Mouse (Mus musculus) adrenal gland, postnatal 4 days (tissue): ENCODE data around the gene Atg2b. TPM values are rescaled to one million over a fixed set of nuclear protein-coding genes. Genes with fewer than 3 reads are reported as not detected.
A peak's percentile ranks its signal among the peaks of the same experiment; 100 is the strongest.

Source experiments
- DNase-seq, 2 experiments: peaks; one replicate each; pipeline ENCODE4 v3.0.0; 2021 to 2022; ENCODE audit warnings: low spot score in 2 of 2, mixed read lengths in 2 of 2
- long read RNA-seq, 2 experiments: library from polyadenylated mRNA; stranded (forward); transcript quantifications; one replicate each; pipeline ENCODE4 v2.0.0; 2021
- total RNA-seq, 2 experiments: library from RNA; stranded (reverse); gene quantifications; 2 replicates each; pipeline ENCODE4 v1.2.3; 2021

Atg2b gene
- 10 to 100 TPM; 27.4 to 30.5 TPM for total RNA-seq
- long read RNA-seq, experiment 1, partial matches to known transcripts: 2 of 4 reads
- long read RNA-seq, experiment 1, other reads (novel, unspliced or antisense): 2 of 4 reads
- long read RNA-seq, experiment 2, partial matches to known transcripts: 5 of 10 reads
- long read RNA-seq, experiment 2, other reads (novel, unspliced or antisense): 5 of 10 reads

DNA sequence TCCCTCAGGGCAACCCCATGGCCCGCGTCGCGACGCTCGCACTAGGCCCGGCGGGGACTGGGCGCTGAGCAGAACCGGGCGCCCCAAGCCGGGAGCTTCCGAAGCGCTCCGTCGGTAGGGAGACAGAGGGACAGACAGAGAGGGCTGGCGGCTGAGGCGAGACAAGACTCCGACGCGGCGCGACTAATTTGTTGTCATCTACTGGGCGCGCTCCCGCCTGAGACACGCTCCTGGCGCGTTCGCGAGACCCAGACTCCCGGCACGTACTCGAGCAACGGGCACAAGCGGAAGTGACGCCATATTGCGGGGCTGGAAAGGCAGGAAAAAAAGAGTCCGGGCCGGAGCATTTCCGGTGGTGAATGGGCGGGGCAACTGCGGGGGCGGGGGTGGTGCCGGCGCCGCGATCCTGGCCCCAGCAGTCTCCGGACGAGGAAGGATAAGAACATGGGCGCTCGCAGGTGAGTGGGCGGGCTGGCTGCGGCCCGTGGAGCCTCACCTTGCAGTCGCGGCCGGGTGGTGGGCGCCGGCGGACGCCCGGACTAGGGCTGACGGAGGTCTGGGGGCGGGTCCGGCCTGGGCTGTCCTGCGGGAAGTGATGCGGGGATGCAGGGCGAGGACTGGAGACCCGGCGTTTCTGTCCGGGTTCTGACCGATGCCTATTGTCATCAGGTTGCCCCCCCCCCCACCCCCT, at the start of gene Atg2b:
Atg2b (minus strand) TSS at position 211 of the 691 bp plus-strand sequence.
- peak; percentile 84 to 93 for DNase-seq

DNA sequence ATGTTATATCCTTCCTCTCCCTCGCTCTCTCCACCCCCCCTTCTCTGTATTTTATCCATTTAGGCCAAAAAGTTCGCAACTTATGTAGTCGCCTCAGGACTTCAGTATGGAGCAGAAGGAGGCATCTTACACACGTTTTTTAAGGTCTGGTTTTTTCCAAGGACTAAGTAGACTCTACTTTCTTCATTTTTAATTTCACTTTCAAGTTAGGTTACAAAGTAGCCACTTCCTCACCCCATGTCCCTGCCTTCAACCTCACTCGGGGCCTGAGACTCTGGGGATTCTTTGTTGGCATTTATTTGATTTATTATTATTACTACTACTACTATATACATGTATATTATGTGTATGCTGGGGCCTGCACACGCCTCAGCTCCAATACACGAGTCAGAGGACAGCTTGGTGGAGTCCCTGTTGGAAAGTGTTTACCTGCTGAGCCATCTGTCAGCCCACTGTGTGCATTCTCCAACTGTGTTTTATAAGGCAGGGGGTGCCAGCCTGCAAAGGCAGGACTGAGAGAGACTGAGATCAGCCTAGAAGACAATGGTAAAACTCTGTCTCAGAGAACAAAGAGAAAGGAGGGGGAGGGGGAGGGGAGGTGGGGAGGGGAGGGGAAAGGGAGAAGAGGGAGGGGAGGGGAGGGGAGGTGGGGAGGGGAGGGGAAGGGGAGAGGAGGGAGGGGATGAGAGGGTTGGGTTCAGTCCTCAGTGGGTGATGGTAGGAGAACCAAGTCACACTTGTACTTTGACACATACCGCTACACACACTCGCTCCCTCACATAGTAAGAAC, 48.6 kb upstream of the Atg2b start:
- DNase-seq: no peak

- DNase-seq: no peak
Measured at GRCm38 (mm10) chr12:105730851-105731460, 45.9 kb upstream of the Atg2b start.

DNA sequence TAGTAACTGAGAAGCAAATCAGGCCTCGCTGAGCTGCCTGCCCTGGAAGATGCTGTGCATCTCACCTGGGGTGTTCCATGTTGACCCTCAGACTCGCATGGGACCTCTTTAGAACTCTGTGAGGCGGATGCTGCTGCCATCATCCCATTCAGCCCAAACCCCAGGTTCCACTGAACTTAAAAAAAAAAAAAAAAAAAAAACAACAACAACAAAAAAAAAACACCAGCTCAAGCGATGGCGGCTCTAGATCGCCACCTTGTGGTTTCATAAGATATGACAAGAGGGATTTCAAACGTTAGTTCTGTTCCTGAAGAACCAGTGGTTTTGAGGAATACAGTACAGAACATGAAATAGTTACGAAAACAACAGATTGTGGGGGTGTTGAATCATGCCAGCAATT, 43.0 kb upstream of the Atg2b start:
- DNase-seq: no peak

- no peak for DNase-seq
Measured at GRCm38 (mm10) chr12:105727268-105727667, 42.3 kb upstream of the Atg2b start.

DNA sequence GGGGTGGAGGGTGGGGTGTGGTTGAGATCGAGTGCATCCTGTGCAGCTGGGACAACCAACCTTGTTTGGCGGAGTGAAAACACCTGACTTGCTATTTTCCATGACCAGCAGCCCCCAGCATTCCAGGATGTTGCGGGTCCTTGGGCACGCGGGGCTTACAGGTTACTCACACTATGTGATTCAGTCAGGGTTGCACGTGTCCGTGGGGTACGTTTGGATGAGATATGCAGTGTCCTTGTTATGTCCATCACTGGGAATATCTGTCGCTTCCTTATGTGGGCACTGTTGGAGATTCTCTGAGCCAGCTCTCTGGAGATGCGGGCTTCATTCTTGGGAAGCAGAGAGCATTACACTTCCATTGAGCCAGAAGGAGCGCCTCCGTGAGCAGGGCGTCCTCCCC, 40.7 kb upstream of the Atg2b start:
- DNase-seq: no peak

- no peak for DNase-seq
Measured at GRCm38 (mm10) chr12:105724616-105725015, 39.6 kb upstream of the Atg2b start.

- no peak for DNase-seq
Measured at GRCm38 (mm10) chr12:105722657-105723056, 37.6 kb upstream of the Atg2b start.

DNA sequence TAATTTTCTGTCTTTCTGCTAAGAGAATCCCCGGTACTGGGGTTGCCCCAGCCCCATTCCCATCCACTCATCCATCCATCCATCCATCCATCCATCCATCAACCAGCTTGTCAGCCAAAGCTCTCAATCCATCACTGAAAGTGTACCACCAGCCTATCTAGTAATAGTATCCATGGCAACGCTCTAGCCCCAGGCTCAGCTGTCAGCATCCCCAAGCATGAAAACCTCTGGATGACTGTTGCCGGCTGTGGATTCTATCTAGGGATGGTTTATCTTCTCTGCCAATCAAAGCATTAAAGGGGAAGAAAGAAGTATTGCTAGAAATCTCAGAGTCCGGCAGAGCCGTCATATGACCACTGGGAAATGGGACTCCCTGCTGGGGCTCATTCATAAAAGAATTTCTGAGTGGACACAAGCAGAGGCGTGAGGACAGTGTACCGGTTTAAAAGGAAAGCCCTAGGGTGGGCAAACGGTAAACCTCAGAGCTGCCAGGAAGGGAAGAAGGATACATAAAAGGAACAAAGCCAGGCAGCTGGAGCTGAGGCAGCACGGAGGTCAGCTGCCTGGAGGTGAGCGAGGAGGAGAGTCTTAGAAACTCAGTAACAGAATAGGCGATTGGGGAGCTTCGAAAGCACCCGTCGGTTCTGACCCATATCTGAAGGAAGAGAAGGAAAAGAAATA, 36.6 kb upstream of the Atg2b start:
- DNase-seq: no peak

DNA sequence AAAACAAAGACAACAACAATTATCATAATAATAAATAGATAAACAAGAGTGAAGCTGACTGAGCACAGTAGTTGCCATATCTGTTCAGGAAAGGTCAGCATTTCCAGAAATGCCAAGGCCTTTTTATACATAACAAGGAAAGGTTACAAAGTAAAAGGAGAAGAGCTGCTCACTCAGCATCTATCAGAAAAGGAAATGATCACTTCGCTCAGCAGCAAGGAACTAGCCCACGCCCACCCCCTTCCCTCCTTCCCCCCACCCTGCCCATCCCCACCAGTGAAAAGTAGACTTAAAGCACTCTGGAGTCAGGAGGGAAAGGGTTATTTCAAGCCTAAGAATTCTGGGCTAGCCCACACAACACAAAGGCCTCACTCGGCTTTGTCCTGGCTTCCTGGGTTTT, 35.2 kb upstream of the Atg2b start:
- DNase-seq: no peak

DNA sequence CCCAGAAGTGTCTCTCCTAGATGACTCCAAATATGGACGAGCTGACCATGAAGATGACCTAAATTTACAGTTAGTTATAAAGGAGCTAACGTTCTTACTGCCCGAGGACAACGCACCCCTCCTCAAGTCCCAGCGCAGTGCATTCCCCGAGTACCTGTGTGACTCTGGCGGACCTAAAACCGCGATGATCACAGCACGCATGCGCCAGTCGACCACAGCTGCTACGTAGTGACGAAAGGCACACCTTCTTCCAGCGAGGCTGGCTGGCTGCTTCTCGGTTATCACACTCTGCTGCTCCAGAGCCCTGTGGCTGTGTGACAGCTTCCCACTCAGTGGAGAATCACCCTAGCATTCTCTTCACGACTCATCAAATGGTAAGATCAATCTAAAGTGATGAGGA, 33.6 kb upstream of the Atg2b start:
- no peak for DNase-seq

- DNase-seq: peak; percentile 56 to 71
Measured at GRCm38 (mm10) chr12:105705799-105706487, 20.9 kb upstream of the Atg2b start, which contains the start of gene Ak7. Gene Ak7, plus strand, starts transcription at chr12:105705976.

DNA sequence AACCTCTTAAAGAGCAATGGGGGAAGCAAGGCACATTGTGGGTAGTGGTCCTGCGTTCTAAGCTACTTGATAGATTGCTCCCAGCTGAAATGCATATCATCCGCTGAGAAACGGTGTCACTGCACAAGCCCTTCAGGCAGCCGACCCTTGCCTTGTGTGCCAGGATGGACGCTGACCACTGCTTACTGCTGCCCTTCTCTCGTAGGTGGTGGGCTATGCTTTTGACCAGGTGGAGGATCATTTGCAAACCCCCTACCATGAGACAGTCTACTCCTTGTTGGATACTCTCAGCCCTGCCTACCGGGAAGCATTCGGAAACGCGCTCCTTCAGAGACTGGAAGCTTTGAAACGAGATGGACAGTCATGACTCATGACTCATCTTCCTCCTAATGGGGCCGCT, 15.4 kb upstream of the Atg2b start:
- no peak for DNase-seq

DNA sequence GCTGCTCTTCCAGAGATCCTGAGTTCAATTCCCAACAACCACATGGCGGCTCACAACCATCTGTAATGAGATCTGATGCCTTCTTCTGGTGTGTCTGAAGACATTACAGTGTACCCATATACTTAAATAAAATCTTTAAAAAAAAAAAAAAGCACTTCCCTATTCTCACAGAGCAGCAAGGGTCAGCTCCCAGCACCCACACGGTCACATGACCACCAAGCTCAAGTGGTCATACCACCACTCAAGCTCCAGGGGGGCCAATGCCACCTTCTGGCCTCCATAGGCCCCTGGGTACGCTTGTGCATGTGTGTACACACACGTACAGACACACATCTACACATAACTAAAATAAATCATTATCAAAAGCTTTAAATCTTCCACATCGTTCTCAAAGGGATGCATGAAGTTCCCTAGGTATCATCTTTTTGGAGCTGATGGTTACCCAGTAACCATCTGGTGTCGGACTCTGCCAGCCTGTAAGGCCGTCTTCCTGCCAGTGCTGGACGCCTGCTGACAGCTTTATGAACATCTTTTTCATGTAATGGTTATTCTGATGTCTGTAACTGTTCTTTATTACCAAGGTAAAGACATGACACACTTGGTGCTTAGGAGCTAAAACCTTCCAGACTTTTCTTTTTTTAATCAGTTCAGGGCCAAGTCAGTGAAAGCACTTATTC, 12.2 kb upstream of the Atg2b start:
- no peak for DNase-seq

DNA sequence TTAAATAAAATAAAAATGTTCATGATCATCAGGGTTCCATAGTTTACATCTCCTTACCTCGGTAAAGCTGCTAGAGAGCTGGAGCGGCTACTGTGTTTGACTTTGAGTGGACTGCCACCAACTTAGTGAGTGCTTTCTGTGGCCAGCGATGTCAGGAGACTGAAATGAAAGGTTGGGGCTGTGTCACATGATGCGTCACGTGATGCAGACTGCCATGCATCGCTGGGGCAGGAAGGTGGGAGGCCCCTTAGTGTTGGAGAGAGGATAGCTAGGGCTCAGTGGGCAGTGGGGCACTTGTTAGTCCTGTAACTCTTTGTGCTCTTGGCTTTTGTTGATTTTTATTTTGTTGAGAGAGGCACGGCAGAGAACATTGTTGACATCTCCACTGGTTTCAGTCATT, 10.8 kb upstream of the Atg2b start:
- DNase-seq: no peak

DNA sequence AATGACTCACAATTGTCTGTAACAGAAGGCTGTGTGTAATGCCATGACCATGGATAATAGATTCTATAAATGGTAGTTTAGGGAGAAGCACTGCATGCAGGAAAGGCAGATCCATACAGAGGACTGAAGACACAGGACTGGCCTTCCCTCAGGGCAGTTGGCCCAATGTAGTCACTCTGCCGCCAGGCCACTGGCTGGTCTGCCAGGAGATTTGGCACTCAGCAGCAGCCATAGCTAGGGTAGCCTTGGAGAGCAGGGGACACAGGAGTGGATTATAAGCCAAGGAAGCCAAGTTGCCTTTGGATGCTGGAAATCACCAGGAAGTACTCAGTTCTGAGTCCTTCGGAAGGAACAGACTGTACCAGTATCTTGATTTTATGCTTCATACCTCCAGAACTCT, 9.0 kb upstream of the Atg2b start:
- no peak for DNase-seq

DNA sequence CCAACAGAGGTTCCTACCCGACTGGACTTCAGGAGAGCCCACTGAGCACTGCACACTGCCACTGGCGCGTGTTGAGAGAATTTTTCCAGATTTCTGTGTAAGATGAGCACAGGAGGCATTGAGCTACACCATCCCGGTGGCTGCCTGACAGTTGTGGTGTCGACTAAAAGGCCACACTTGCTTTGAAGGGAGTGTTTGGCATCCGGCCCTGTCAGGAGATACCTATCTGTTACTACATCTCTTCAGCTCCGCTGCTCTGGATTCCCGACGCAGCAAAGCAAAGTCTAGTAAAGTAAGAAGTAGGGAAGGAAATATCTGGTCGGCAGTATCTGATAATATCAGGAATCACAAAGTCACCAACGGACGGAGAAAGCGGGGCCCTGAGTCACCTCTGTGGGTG, 4.4 kb upstream of the Atg2b start:
- no peak for DNase-seq

- no peak for DNase-seq
Measured at GRCm38 (mm10) chr12:105688546-105688945, 3.5 kb upstream of the Atg2b start.

DNA sequence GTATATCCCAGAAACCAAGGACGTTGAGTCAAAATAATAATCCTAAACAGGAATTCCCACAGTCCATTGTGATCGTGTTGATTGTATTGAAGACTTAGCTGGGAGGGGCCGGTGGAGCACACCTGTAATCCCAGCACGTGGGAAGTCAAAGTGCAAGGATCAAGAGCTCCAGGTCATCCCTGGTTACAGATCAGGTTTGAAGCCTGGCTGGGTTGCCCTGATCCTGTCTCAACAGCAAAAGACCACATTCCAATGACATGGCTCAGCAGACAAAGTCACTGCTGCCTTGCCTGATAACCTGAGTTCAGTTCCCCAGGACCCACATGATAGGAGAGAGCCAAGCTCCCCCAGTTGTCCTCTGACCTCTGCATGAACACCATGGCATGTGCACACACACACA, 2.4 kb upstream of the Atg2b start:
- DNase-seq: no peak

GRCm38 (mm10) chr12:105686791-105687190, 1.8 kb upstream of the Atg2b start:
- DNase-seq: no peak
